Mouse (Mus musculus) v-Abl transformed pro-B cells (cell line): ENCODE results near the gene Smg9.

Source experiments
- in situ Hi-C, 2 experiments: fragments of 400-800 bp; cut with MboI; formaldehyde crosslinking; loops; one replicate each; pipeline ENCODE4 v1.15.1; 2025; ENCODE audit not compliant: unreplicated experiment in 2 of 2

Smg9 gene

DNA sequence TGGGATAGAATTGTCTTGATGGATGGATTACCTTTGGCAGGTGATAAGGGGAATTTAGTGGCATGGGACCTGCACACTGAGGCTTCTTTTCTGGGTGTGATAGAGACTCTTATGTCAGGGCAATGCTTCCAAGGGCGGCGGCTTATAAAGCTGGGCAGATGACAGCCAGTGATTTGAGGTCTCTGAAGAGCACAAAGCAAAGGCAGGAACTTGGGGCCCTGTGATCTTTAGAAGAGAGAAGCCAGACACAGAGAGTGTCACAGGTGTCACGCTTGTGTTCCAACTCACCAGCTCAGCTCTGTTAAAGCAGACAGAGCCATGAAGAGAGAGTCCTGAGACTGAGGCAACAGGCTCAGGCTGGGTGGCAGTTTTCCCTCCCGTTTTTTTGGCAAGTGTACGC lies 68.5 kb downstream of the Smg9 start:
- in situ Hi-C loops, result no loop called here

DNA sequence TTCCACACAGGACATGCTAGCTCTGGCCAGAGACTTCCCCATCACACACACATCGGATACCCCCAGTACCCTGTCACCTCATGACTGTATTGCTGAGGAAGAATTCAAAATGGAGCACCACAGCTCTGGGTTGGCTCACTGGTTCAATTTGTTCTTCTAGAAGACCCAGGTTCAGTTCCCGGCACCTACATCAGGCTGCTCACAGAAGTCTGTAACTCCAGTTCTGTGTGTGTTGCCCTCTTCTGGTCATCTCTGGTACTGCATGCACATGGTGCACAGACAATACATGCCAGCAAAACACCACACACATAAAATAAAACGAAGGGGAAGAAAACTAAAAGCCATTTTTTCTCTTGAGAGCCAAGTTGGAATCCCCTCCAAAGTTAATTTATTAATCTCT lies 69.7 kb downstream of the Smg9 start:
- in situ Hi-C loops, result no loop called here

DNA sequence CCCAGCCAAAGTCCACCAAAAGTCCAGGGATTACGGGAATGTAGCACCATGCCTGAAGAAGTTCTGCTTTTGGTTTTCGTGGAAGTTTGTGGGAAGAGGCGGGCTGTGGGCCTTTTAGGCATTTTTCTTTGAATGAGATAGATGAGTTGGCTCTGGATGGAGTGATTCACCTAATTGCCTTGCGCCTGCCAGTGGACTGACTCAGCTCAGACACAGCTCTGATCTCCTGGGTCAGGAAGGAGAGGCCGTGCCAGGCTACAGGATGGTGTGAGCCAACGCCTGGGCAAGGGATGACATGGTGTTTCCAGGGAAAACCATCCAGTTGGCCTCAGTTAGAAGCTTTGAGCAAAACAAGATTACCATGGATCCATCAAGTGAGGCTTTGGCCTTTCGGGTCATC lies 70.9 kb downstream of the Smg9 start:
- in situ Hi-C loops, result loop anchor here in 1 of 2 experiments (5.0 kb wide), 1 partner anchor 187 kb away; no protein-coding TSS in a partner anchor
